9 mouse cellular contexts compared by ENCODE assay signal in genomic region chr12:103262017-103262865, GRCm38 (mm10). TPM values are rescaled to one million over a fixed set of nuclear protein-coding genes. Genes with fewer than 3 reads are reported as not detected.
DNase-seq lines count a peak whose midpoint lies in the region; ATAC-seq and TF ChIP-seq lines count a peak whose summit lies in the region.
"Had no signal": no experiment of that assay in that cellular context is flagged by ENCODE, and none has a peak within 500 bp of the region (broad histone marks: within the 10 kb centered on the region; RNA-seq: fewer than 3 reads in every experiment).

No protein-coding gene starts in this region.

- no peak overlapping the region for H3K4me3 ChIP-seq in midbrain, embryonic 14.5 days (replicated peaks; ENCODE audit: low read depth, low read length)
- H3K4me3 ChIP-seq in midbrain, embryonic 15.5 days, result no peak overlapping the region
- no peak overlapping the region for H3K4me3 ChIP-seq in small intestine, adult 2 months (ENCODE audit: low read depth, low read length)
- H3K4me3 ChIP-seq: limb, embryonic 13.5 days had no signal

- no peak for TF ChIP-seq POLR2A in small intestine, adult 2 months (IDR thresholded peaks at IDR 0.05; ENCODE audit: low read depth, low read length)

- peak; percentile 44 to 79 for DNase-seq in adrenal gland, adult (ENCODE audit: inconsistent age in 2 of 2, low spot score in 1 of 2)
- DNase-seq in adrenal gland, adult 8-10 months, result no peak
- peak; percentile 10 for DNase-seq in midbrain, embryonic 14.5 days
- DNase-seq in induced T-regulatory cell, adult 2 months (ENCODE audit: low read depth), result peak; percentile 34
- no peak for DNase-seq in urinary bladder, adult 18-20 months (ENCODE audit: low spot score in 2 of 2)
- DNase-seq in left cerebral cortex, adult 8-10 months (ENCODE audit: low spot score in 2 of 2), result no peak

- H3K4me1 ChIP-seq in midbrain, embryonic 14.5 days (ENCODE audit: control insufficient read depth, insufficient read depth, low read length), result no peaks in the 10 kb centered on the region
- no peaks in the 10 kb centered on the region for H3K4me1 ChIP-seq in midbrain, embryonic 15.5 days
- H3K4me1 ChIP-seq in small intestine, adult 2 months (ENCODE audit: control insufficient read depth, insufficient read depth, insufficient read length, low read length), result no peaks in the 10 kb centered on the region

- 68% methylated on average over 13 of the region's 13 CpGs for WGBS in midbrain, embryonic 14.5 days
- WGBS in midbrain, embryonic 15.5 days, result 61% methylated on average over 13 of the region's 13 CpGs
- 59% methylated on average over 13 of the region's 13 CpGs for WGBS in small intestine, adult 2 months

- TF ChIP-seq CTCF in small intestine, adult 2 months (IDR thresholded peaks at IDR 0.05; ENCODE audit: extremely low read depth, insufficient read length, insufficient replicate concordance, low read depth, low read length), result peak; percentile 55; the same call in 1 of the 2 replicates

- H3K9me3 ChIP-seq in midbrain, embryonic 14.5 days (ENCODE audit: control insufficient read depth, low read length), result no peaks in the 10 kb centered on the region
- H3K9me3 ChIP-seq in midbrain, embryonic 15.5 days, result no peaks in the 10 kb centered on the region

- ATAC-seq in midbrain, embryonic 14.5 days (ENCODE audit: low FRiP score, low TSS enrichment), result no peak
- ATAC-seq in midbrain, embryonic 15.5 days (replicated peaks), result no peak

- H3K4me2 ChIP-seq in midbrain, embryonic 14.5 days (ENCODE audit: low read length), result no peak overlapping the region
- no peak overlapping the region for H3K4me2 ChIP-seq in midbrain, embryonic 15.5 days
- H3K4me2 ChIP-seq: limb, embryonic 13.5 days had no signal

- H3K36me3 ChIP-seq in midbrain, embryonic 14.5 days (ENCODE audit: control insufficient read depth, insufficient read depth, low read length), result no peaks in the 10 kb centered on the region
- no peaks in the 10 kb centered on the region for H3K36me3 ChIP-seq in midbrain, embryonic 15.5 days (replicated peaks)
- no peaks in the 10 kb centered on the region for H3K36me3 ChIP-seq in small intestine, adult 2 months (ENCODE audit: control insufficient read depth, insufficient read depth, low read length)
- H3K36me3 ChIP-seq: limb, embryonic 13.5 days had no signal

- H3K27me3 ChIP-seq in midbrain, embryonic 14.5 days (ENCODE audit: control insufficient read depth, insufficient read depth, low read length), result no peaks in the 10 kb centered on the region
- H3K27me3 ChIP-seq in midbrain, embryonic 15.5 days (replicated peaks), result no peaks in the 10 kb centered on the region
- H3K27me3 ChIP-seq in small intestine, adult 2 months (ENCODE audit: control insufficient read depth, insufficient read depth, low read length), result no peaks in the 10 kb centered on the region
- H3K27me3 ChIP-seq: limb, embryonic 13.5 days had no signal

- H3K9ac ChIP-seq in midbrain, embryonic 14.5 days (replicated peaks; ENCODE audit: low read length), result no peak overlapping the region
- H3K9ac ChIP-seq in midbrain, embryonic 15.5 days, result no peak overlapping the region
- H3K9ac ChIP-seq: limb, embryonic 13.5 days had no signal

- H3K27ac ChIP-seq in midbrain, embryonic 14.5 days (replicated peaks; ENCODE audit: low read depth, low read length), result no peak overlapping the region
- no peak overlapping the region for H3K27ac ChIP-seq in midbrain, embryonic 15.5 days
- no peak overlapping the region for H3K27ac ChIP-seq in small intestine, adult 2 months (ENCODE audit: insufficient read depth, low read depth, low read length)
- H3K27ac ChIP-seq: limb, embryonic 13.5 days had no signal

RNA-seq across cellular contexts. Expression of gene Prima1, which starts 20.3 kb away (rescaled TPM):
- 1 to 10 TPM; 1.9 to 3.9 (median 2.5) TPM for total RNA-seq in adrenal gland, adult 8-10 months (2022)
- polyA plus RNA-seq in midbrain, embryonic 14.5 days (2014; fragmentation: Nextera tagmentation; extraction: Ambion mirVana), result 1.1 and 1.2 TPM in 2 replicates
- 1.2 and 1.5 TPM in 2 replicates for polyA plus RNA-seq in midbrain, embryonic 15.5 days (2015; fragmentation: Nextera tagmentation; extraction: Ambion mirVana)
- 0.18 and 1.3 TPM in 2 replicates for polyA plus RNA-seq in small intestine, adult 2 months (2012; rRNA removed)
- total RNA-seq in left cerebral cortex, adult 8-10 months (2022), result 10 to 100 TPM; 14.3 to 15.5 (median 14.9) TPM

RNA-seq across cellular contexts. Expression of gene Fam181a, which starts 48.5 kb away (rescaled TPM):
- total RNA-seq in adrenal gland, adult 8-10 months (2022), result not detected
- 8.9 and 15.9 TPM in 2 replicates for polyA plus RNA-seq in midbrain, embryonic 14.5 days (2014; fragmentation: Nextera tagmentation; extraction: Ambion mirVana)
- 7.7 and 11.2 TPM in 2 replicates for polyA plus RNA-seq in midbrain, embryonic 15.5 days (2015; fragmentation: Nextera tagmentation; extraction: Ambion mirVana)
- not detected in 2 replicates for polyA plus RNA-seq in small intestine, adult 2 months (2012; rRNA removed)
- total RNA-seq in left cerebral cortex, adult 8-10 months (2022), result 1 to 10 TPM; 1.9 to 4.9 (median 3.1) TPM

Comparison
In these comparisons a context has a peak if more than half of its experiments do, and no peak if none do; other contexts are left out.
1. DNase-seq: peak in adrenal gland, adult (2 of 2), midbrain, embryonic 14.5 days (single experiment) and induced T-regulatory cell, adult 2 months (single experiment); none in adrenal gland, adult 8-10 months (single experiment), urinary bladder, adult 18-20 months (0 of 2) and left cerebral cortex, adult 8-10 months (0 of 2).